Mouse (Mus musculus): ENCODE data around the gene BC052040. TPM values are rescaled to one million over a fixed set of nuclear protein-coding genes. Genes with fewer than 3 reads are reported as not detected.

Gene BC052040
- total RNA-seq, 2 experiments from 2014 or later, result 6.9 to 7.8 TPM

- peak; percentile 53 to 63 for DNase-seq (ENCODE audit: low spot score in 2 of 2)
- intact Hi-C loops (cut with DNase I), result no loop called here
Observed at GRCm38 (mm10) chr2:115822361-115822760, 240.8 kb downstream of the BC052040 start.

Small RNA genes lying within 50 kb of the gene (microRNA-seq; reads per million reads assigned to microRNA genes)
- gene Mir1951, result not detected

Measured in left cerebral cortex, postnatal 36 days (tissue).